Mouse (Mus musculus): ENCODE data around the gene Trp73. TPM values are rescaled to one million over a fixed set of nuclear protein-coding genes. Genes with fewer than 3 reads are reported as not detected.

The Trp73 gene
- total and polyA plus RNA-seq, 2 experiments from 2014 or later = not detected

GRCm38 (mm10) chr4:154123553-154123952, 16.5 kb downstream of the Trp73 start:
- no peaks in the 10 kb centered on the region for H3K4me1 ChIP-seq (ENCODE audit: control insufficient read depth, insufficient read depth)
- H3K36me3 ChIP-seq (replicated peaks; ENCODE audit: control insufficient read depth, insufficient read depth, low read length) = no peaks in the 10 kb centered on the region
- no peaks in the 10 kb centered on the region for H3K9me3 ChIP-seq (replicated peaks; ENCODE audit: control insufficient read depth, low read length)
- H3K4me2 ChIP-seq (ENCODE audit: low read depth, low read length) = no peak overlapping the region
- H3K9ac ChIP-seq (replicated peaks; ENCODE audit: low read depth, low read length) = no peak overlapping the region
- 0 out of 2 replicates have a peak, but pooled peaks cover 7% of the 10 kb centered on the region for H3K27me3 ChIP-seq (ENCODE audit: control insufficient read depth, insufficient read depth, low read length)
- no peak for DNase-seq (ENCODE audit: low spot score)
- no peak overlapping the region for H3K27ac ChIP-seq (ENCODE audit: low read depth)
- H3K4me3 ChIP-seq (ENCODE audit: low read depth, low read length) = no peak overlapping the region
- WGBS = 71% methylated on average over 6 of the region's 6 CpGs
- no peak for TF ChIP-seq EP300 (IDR thresholded peaks at IDR 0.05; ENCODE audit: low read depth)
- no peak for TF ChIP-seq CTCF (IDR thresholded peaks at IDR 0.05; ENCODE audit: low read depth)
- no peak for ATAC-seq (ENCODE audit: insufficient read depth, low read depth)

- DNase-seq (ENCODE audit: low spot score) = no peak
These were observed 17.6 kb downstream of the Trp73 start for GRCm38 (mm10) chr4:154122374-154122773.

GRCm38 (mm10) chr4:154121800-154122199, 18.2 kb downstream of the Trp73 start:
- Histone ChIP-seq H3K4me1 (ENCODE audit: control insufficient read depth, insufficient read depth) (no peaks in the 10 kb centered on the region), H3K4me3 (ENCODE audit: low read depth, low read length) (no peak overlapping the region), H3K4me2 (ENCODE audit: low read depth, low read length) (no peak overlapping the region), H3K36me3 (replicated peaks; ENCODE audit: control insufficient read depth, insufficient read depth, low read length) (no peaks in the 10 kb centered on the region), H3K9ac (replicated peaks; ENCODE audit: low read depth, low read length) (no peak overlapping the region), H3K9me3 (replicated peaks; ENCODE audit: control insufficient read depth, low read length) (no peaks in the 10 kb centered on the region), H3K27me3 (ENCODE audit: control insufficient read depth, insufficient read depth, low read length) (0 out of 2 replicates have a peak, but pooled peaks cover 7% of the 10 kb centered on the region), H3K27ac (ENCODE audit: low read depth) (no peak overlapping the region)
- no peak for TF ChIP-seq CTCF (IDR thresholded peaks at IDR 0.05; ENCODE audit: low read depth)
- TF ChIP-seq EP300 (IDR thresholded peaks at IDR 0.05; ENCODE audit: low read depth) = no peak
- ATAC-seq (ENCODE audit: insufficient read depth, low read depth) (no peak), DNase-seq (ENCODE audit: low spot score) (no peak)
- 69% methylated on average over 11 of the region's 11 CpGs for WGBS

More at GRCm38 (mm10) chr4:154122374-154122773, 17.6 kb downstream of the Trp73 start:
- no peaks in the 10 kb centered on the region for H3K9me3 ChIP-seq (replicated peaks; ENCODE audit: control insufficient read depth, low read length)
- 0 out of 2 replicates have a peak, but pooled peaks cover 7% of the 10 kb centered on the region for H3K27me3 ChIP-seq (ENCODE audit: control insufficient read depth, insufficient read depth, low read length)
- no peak overlapping the region for H3K27ac ChIP-seq (ENCODE audit: low read depth)
- no peaks in the 10 kb centered on the region for H3K4me1 ChIP-seq (ENCODE audit: control insufficient read depth, insufficient read depth)
- no peak for TF ChIP-seq CTCF (IDR thresholded peaks at IDR 0.05; ENCODE audit: low read depth)
- TF ChIP-seq EP300 (IDR thresholded peaks at IDR 0.05; ENCODE audit: low read depth) = no peak
- H3K36me3 ChIP-seq (replicated peaks; ENCODE audit: control insufficient read depth, insufficient read depth, low read length) = no peaks in the 10 kb centered on the region
- H3K4me3 ChIP-seq (ENCODE audit: low read depth, low read length) = no peak overlapping the region
- H3K4me2 ChIP-seq (ENCODE audit: low read depth, low read length) = no peak overlapping the region
- H3K9ac ChIP-seq (replicated peaks; ENCODE audit: low read depth, low read length) = no peak overlapping the region
- no peak for ATAC-seq (ENCODE audit: insufficient read depth, low read depth)
- 62% methylated on average over 7 of the region's 7 CpGs for WGBS

- WGBS = 66% methylated on average over 9 of the region's 9 CpGs
These were observed 20.8 kb downstream of the Trp73 start for GRCm38 (mm10) chr4:154119208-154119607.

GRCm38 (mm10) chr4:154118782-154119181, 21.2 kb downstream of the Trp73 start:
- 0 out of 2 replicates have a peak, but pooled peaks cover 7% of the 10 kb centered on the region for H3K27me3 ChIP-seq (ENCODE audit: control insufficient read depth, insufficient read depth, low read length)
- TF ChIP-seq CTCF (IDR thresholded peaks at IDR 0.05; ENCODE audit: low read depth) (no peak), EP300 (IDR thresholded peaks at IDR 0.05; ENCODE audit: low read depth) (no peak)
- ATAC-seq (ENCODE audit: insufficient read depth, low read depth) = no peak
- H3K9me3 ChIP-seq (replicated peaks; ENCODE audit: control insufficient read depth, low read length) = no peaks in the 10 kb centered on the region
- no peak for DNase-seq (ENCODE audit: low spot score)
- H3K4me1 ChIP-seq (ENCODE audit: control insufficient read depth, insufficient read depth) = no peaks in the 10 kb centered on the region
- H3K4me3 ChIP-seq (ENCODE audit: low read depth, low read length) = no peak overlapping the region
- 64% methylated on average over 9 of the region's 9 CpGs for WGBS
- H3K36me3 ChIP-seq (replicated peaks; ENCODE audit: control insufficient read depth, insufficient read depth, low read length) = no peaks in the 10 kb centered on the region
- H3K9ac ChIP-seq (replicated peaks; ENCODE audit: low read depth, low read length) = no peak overlapping the region
- H3K27ac ChIP-seq (ENCODE audit: low read depth) = no peak overlapping the region
- H3K4me2 ChIP-seq (ENCODE audit: low read depth, low read length) = no peak overlapping the region

More at GRCm38 (mm10) chr4:154119208-154119607, 20.8 kb downstream of the Trp73 start:
- Histone ChIP-seq H3K27ac (ENCODE audit: low read depth) (no peak overlapping the region), H3K4me3 (ENCODE audit: low read depth, low read length) (no peak overlapping the region), H3K9ac (replicated peaks; ENCODE audit: low read depth, low read length) (no peak overlapping the region), H3K9me3 (replicated peaks; ENCODE audit: control insufficient read depth, low read length) (no peaks in the 10 kb centered on the region), H3K4me2 (ENCODE audit: low read depth, low read length) (no peak overlapping the region), H3K36me3 (replicated peaks; ENCODE audit: control insufficient read depth, insufficient read depth, low read length) (no peaks in the 10 kb centered on the region), H3K27me3 (ENCODE audit: control insufficient read depth, insufficient read depth, low read length) (0 out of 2 replicates have a peak, but pooled peaks cover 7% of the 10 kb centered on the region), H3K4me1 (ENCODE audit: control insufficient read depth, insufficient read depth) (no peaks in the 10 kb centered on the region)
- TF ChIP-seq CTCF (IDR thresholded peaks at IDR 0.05; ENCODE audit: low read depth) = no peak
- no peak for TF ChIP-seq EP300 (IDR thresholded peaks at IDR 0.05; ENCODE audit: low read depth)
- ATAC-seq (ENCODE audit: insufficient read depth, low read depth) (no peak), DNase-seq (ENCODE audit: low spot score) (no peak)

GRCm38 (mm10) chr4:154116421-154116820, 23.6 kb downstream of the Trp73 start:
- TF ChIP-seq CTCF (IDR thresholded peaks at IDR 0.05; ENCODE audit: low read depth) (no peak), EP300 (IDR thresholded peaks at IDR 0.05; ENCODE audit: low read depth) (no peak)
- DNase-seq (ENCODE audit: low spot score) (no peak), ATAC-seq (ENCODE audit: insufficient read depth, low read depth) (no peak)
- Histone ChIP-seq H3K4me2 (ENCODE audit: low read depth, low read length) (no peak overlapping the region), H3K27me3 (ENCODE audit: control insufficient read depth, insufficient read depth, low read length) (0 out of 2 replicates have a peak, but pooled peaks cover 7% of the 10 kb centered on the region), H3K4me1 (ENCODE audit: control insufficient read depth, insufficient read depth) (no peaks in the 10 kb centered on the region), H3K9ac (replicated peaks; ENCODE audit: low read depth, low read length) (no peak overlapping the region), H3K27ac (ENCODE audit: low read depth) (no peak overlapping the region), H3K9me3 (replicated peaks; ENCODE audit: control insufficient read depth, low read length) (no peaks in the 10 kb centered on the region), H3K36me3 (replicated peaks; ENCODE audit: control insufficient read depth, insufficient read depth, low read length) (no peaks in the 10 kb centered on the region), H3K4me3 (ENCODE audit: low read depth, low read length) (no peak overlapping the region)
- 30% methylated on average over 7 of the region's 7 CpGs for WGBS

All from heart, postnatal 0 days (tissue).